Mouse (Mus musculus): ENCODE measurements around the gene Cep152. TPM values are rescaled to one million over a fixed set of nuclear protein-coding genes. Genes with fewer than 3 reads are reported as not detected.

The Cep152 gene
- polyA plus RNA-seq, 1 experiment from 2014 or later: 4.0 TPM

DNA sequence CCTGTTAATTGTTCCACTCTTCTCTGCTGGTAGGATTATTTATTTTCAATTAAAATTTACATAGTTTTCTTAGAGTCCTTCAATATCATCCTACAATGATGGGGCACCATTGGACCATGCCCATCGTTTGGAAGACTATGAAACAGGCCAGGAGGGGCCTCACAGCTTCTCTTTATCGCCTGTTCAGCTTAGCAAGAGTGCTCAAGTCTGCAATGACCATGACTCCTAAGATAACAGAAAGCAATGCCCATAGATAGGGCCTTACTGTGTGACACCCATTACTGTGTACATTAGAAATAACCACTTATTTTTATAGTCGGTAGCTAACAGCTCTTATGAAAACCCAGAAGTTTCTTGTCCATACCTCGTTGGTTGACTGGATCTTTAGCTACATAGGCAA, 41.0 kb upstream of the Cep152 start:
- H3K27ac ChIP-seq (replicated peaks in 1 of 2; ENCODE audit: control insufficient read depth in 1 of 2, insufficient read depth in 1 of 2, low read depth in 2 of 2, low read length in 2 of 2): no peak overlapping the region
- H3K9ac ChIP-seq (ENCODE audit: low read length): no peak overlapping the region
- H3K4me3 ChIP-seq (ENCODE audit: control insufficient read depth in 1 of 2, insufficient read depth in 1 of 2, low read depth in 1 of 2, low read length in 2 of 2): no peak overlapping the region
- ATAC-seq (ENCODE audit: insufficient number of reproducible peaks, insufficient read depth, low FRiP score, low read depth): no peak
- 82% methylated on average over 4 of the region's 4 CpGs for WGBS
- H3K36me3 ChIP-seq (ENCODE audit: control insufficient read depth, insufficient read depth, low read length): no peaks in the 10 kb centered on the region
- no peaks in the 10 kb centered on the region for H3K27me3 ChIP-seq (ENCODE audit: control insufficient read depth, insufficient read depth, low read length)
- H3K9me3 ChIP-seq (ENCODE audit: control insufficient read depth, low read length): no peaks in the 10 kb centered on the region
- no peak overlapping the region for H3K4me2 ChIP-seq (ENCODE audit: low read length)
- peaks cover 1 to 6% of the 10 kb centered on the region in 2 experiments; a peak in 3 of 4 replicates for H3K4me1 ChIP-seq (ENCODE audit: control insufficient read depth in 2 of 2, insufficient read depth in 2 of 2, low read length in 2 of 2)

DNA sequence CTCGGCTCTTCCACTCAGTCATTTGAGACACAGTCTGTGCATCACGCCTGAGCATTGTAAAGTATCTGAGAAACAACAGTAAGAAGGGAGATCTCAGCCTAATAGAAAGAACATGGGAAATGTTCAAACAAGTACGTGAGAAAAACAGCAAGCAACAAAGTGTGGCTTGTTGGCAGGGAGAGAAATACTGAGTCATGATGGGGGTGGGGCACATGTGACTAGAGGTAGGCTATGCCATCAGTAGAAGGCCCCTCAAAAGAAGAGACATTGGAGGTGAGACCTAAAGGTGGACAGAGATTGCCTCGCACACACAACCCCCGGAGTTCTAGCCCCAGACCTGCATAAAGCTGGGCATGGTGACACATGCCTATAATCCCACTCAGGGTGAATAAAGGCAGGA, 40.3 kb upstream of the Cep152 start:
- no peak overlapping the region for H3K27ac ChIP-seq (replicated peaks in 1 of 2; ENCODE audit: control insufficient read depth in 1 of 2, insufficient read depth in 1 of 2, low read depth in 2 of 2, low read length in 2 of 2)
- H3K9ac ChIP-seq (ENCODE audit: low read length): no peak overlapping the region
- peaks cover 4 to 6% of the 10 kb centered on the region in 2 experiments; a peak in 3 of 4 replicates for H3K4me1 ChIP-seq (ENCODE audit: control insufficient read depth in 2 of 2, insufficient read depth in 2 of 2, low read length in 2 of 2)
- 87% methylated on average over 5 of the region's 5 CpGs for WGBS
- H3K9me3 ChIP-seq (ENCODE audit: control insufficient read depth, low read length): no peaks in the 10 kb centered on the region
- H3K4me3 ChIP-seq (ENCODE audit: control insufficient read depth in 1 of 2, insufficient read depth in 1 of 2, low read depth in 1 of 2, low read length in 2 of 2): no peak overlapping the region
- ATAC-seq (ENCODE audit: insufficient number of reproducible peaks, insufficient read depth, low FRiP score, low read depth): no peak
- no peaks in the 10 kb centered on the region for H3K36me3 ChIP-seq (ENCODE audit: control insufficient read depth, insufficient read depth, low read length)
- H3K27me3 ChIP-seq (ENCODE audit: control insufficient read depth, insufficient read depth, low read length): no peaks in the 10 kb centered on the region
- H3K4me2 ChIP-seq (ENCODE audit: low read length): no peak overlapping the region

DNA sequence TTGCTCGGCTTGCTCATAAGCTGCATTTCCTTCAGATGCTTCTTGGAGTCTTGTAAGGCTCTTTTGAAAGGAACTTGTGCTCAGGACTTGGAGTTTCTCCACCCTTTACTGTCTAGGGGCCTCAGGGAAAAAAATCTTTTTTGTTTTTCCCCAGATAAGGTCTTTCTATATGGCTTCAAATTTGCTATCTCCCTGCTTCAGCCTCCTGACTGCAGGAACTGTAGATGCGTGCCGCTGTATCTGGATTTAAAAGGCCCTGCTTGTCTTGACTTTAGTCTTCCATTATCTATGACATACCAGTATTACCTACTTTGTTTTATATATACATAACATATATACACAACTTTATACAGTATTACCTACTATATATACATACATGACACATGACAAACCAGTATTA, 37.6 kb upstream of the Cep152 start:
- Histone ChIP-seq H3K27ac (replicated peaks in 1 of 2; ENCODE audit: control insufficient read depth in 1 of 2, insufficient read depth in 1 of 2, low read depth in 2 of 2, low read length in 2 of 2) (no peak overlapping the region), H3K4me2 (ENCODE audit: low read length) (no peak overlapping the region), H3K4me3 (ENCODE audit: control insufficient read depth in 1 of 2, insufficient read depth in 1 of 2, low read depth in 1 of 2, low read length in 2 of 2) (no peak overlapping the region), H3K9me3 (ENCODE audit: control insufficient read depth, low read length) (no peaks in the 10 kb centered on the region), H3K9ac (ENCODE audit: low read length) (no peak overlapping the region), H3K4me1 (ENCODE audit: control insufficient read depth in 2 of 2, insufficient read depth in 2 of 2, low read length in 2 of 2) (peaks cover 4 to 6% of the 10 kb centered on the region in 2 experiments; a peak in 3 of 4 replicates), H3K36me3 (ENCODE audit: control insufficient read depth, insufficient read depth, low read length) (no peaks in the 10 kb centered on the region), H3K27me3 (ENCODE audit: control insufficient read depth, insufficient read depth, low read length) (no peaks in the 10 kb centered on the region)
- 75% methylated on average over 3 of the region's 3 CpGs for WGBS
- ATAC-seq (ENCODE audit: insufficient number of reproducible peaks, insufficient read depth, low FRiP score, low read depth): no peak

DNA sequence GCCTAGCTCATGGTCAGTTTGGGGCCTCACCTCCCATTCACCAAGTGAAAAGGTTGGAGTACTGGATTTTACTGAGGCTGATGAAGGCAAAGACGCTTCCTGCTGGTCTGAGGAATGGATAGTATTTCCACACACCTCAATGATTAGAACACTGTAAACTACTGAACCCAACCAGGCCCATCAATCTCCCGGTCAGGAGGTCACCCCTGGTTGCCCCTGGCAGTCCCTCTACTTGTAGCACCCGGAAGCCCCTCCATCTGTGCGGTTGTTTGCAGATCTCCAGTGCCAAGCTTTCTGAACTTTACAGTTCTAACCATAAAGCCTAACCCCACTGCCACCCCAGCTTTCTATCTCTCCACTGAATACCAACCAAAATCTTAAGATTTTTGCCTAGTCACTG, 36.2 kb upstream of the Cep152 start:
- Histone ChIP-seq H3K9ac (ENCODE audit: low read length) (peak overlapping the region; percentile 62; the same call in 1 of the 2 replicates), H3K9me3 (ENCODE audit: control insufficient read depth, low read length) (no peaks in the 10 kb centered on the region), H3K27me3 (ENCODE audit: control insufficient read depth, insufficient read depth, low read length) (no peaks in the 10 kb centered on the region), H3K36me3 (ENCODE audit: control insufficient read depth, insufficient read depth, low read length) (no peaks in the 10 kb centered on the region), H3K27ac (replicated peaks in 1 of 2; ENCODE audit: control insufficient read depth in 1 of 2, insufficient read depth in 1 of 2, low read depth in 2 of 2, low read length in 2 of 2) (no peak overlapping the region), H3K4me3 (ENCODE audit: control insufficient read depth in 1 of 2, insufficient read depth in 1 of 2, low read depth in 1 of 2, low read length in 2 of 2) (peak overlapping the region; percentile 33 to 36; a peak in 2 of 4 replicates), H3K4me1 (ENCODE audit: control insufficient read depth in 2 of 2, insufficient read depth in 2 of 2, low read length in 2 of 2) (peaks cover 0 to 4% of the 10 kb centered on the region in 2 experiments; a peak in 1 of 4 replicates), H3K4me2 (ENCODE audit: low read length) (peak overlapping the region; percentile 71)
- no peak for ATAC-seq (ENCODE audit: insufficient number of reproducible peaks, insufficient read depth, low FRiP score, low read depth)
- WGBS: 72% methylated on average over 4 of the region's 4 CpGs

DNA sequence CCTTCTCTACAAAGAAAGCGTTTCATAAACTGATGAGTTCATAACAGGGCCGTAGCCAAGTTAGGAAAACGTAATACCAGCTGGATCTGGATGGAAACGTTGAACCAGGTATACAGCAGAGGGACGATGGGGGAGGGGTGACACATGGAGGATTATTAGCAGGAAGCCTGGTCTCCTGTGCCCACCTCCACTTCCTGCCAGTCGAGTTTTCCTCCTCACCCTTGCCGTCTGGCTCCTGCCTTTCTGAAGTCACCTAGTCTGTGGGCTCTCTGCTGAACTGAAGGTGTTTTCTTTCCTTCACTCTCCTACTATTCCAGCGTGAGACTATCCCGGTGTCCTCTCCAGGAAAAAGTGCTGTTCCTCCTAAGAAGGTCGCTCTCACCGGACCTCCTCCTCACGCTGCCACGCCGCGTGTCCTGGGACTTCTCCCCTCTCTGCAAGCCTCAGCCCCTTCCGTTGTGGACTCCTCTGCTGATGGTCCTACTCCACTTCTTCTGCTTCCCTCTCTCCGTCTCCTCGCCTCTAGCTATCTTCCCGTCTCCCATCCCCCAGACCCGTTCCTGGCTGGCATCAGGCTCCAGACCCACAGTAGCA, 35.7 kb upstream of the Cep152 start:
- Histone ChIP-seq H3K4me1 (ENCODE audit: control insufficient read depth in 2 of 2, insufficient read depth in 2 of 2, low read length in 2 of 2) (peaks cover 0 to 4% of the 10 kb centered on the region in 2 experiments; a peak in 1 of 4 replicates), H3K9ac (ENCODE audit: low read length) (peak overlapping the region; percentile 62), H3K27ac (replicated peaks in 1 of 2; ENCODE audit: control insufficient read depth in 1 of 2, insufficient read depth in 1 of 2, low read depth in 2 of 2, low read length in 2 of 2) (no peak overlapping the region), H3K4me2 (ENCODE audit: low read length) (peak overlapping the region; percentile 71), H3K27me3 (ENCODE audit: control insufficient read depth, insufficient read depth, low read length) (no peaks in the 10 kb centered on the region), H3K9me3 (ENCODE audit: control insufficient read depth, low read length) (no peaks in the 10 kb centered on the region), H3K4me3 (ENCODE audit: control insufficient read depth in 1 of 2, insufficient read depth in 1 of 2, low read depth in 1 of 2, low read length in 2 of 2) (peak overlapping the region; percentile 33 to 36), H3K36me3 (ENCODE audit: control insufficient read depth, insufficient read depth, low read length) (no peaks in the 10 kb centered on the region)
- ATAC-seq (ENCODE audit: insufficient number of reproducible peaks, insufficient read depth, low FRiP score, low read depth): 0 out of 2 replicates have a peak, but pooled peaks have one; percentile 59
- WGBS: 28% methylated on average over 20 of the region's 20 CpGs

DNA sequence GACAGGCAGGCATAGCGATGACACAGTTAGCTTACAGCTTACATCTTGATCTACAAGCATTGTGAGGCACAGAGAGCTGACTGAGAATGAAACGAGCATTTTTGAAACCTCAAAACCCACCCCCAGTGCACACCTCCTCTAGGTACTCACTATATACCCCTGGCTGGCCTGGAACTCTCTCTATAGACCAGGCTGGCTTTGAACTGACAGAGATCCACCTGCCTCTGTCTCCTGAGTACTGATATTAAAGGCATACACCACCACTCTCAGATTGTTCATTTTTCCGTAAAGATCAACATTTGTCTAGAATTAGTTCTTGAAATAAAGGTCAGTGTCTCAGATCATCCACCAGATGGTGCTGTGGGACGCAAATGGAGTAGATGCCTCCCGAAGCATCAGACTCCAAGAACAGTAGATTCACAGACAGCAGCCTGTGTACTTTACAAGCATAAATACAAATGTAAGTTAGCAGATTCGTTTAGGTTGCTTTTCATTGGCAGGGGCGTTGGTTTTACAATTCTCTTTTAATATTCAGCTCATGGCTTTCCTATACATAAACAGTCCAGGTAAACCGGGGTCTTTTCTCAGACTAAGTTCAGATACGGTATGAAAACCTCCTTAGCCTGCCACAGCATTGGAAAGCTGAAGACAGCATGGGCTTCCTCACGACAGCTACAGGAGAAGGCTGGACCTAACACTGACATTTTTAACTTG, 35.1 kb upstream of the Cep152 start:
- H3K36me3 ChIP-seq (ENCODE audit: control insufficient read depth, insufficient read depth, low read length): no peaks in the 10 kb centered on the region
- 13% methylated on average over 10 of the region's 10 CpGs for WGBS

DNA sequence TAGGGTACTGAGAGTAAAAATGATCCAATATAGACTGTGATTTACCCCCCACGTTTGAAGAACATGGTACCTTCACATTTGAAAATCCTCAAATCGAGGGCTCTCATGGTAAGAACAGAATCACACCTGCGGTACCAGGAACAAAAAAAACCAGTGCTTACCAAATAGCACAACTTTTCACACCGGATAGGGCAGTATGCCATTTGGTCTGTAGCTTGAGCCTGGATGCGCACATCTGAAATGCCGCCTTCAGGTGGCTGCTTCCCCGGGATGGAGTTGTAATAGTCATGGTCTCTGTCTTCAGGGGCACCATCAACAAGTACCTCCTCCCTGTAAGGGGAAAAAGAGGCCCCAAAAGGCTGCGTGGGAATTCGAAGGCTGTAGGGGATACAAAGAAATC, 30.5 kb upstream of the Cep152 start:
- Histone ChIP-seq H3K27me3 (ENCODE audit: control insufficient read depth, insufficient read depth, low read length) (no peaks in the 10 kb centered on the region), H3K9me3 (ENCODE audit: control insufficient read depth, low read length) (no peaks in the 10 kb centered on the region), H3K4me1 (ENCODE audit: control insufficient read depth in 2 of 2, insufficient read depth in 2 of 2, low read length in 2 of 2) (no peaks in the 10 kb centered on the region), H3K36me3 (ENCODE audit: control insufficient read depth, insufficient read depth, low read length) (no peaks in the 10 kb centered on the region), H3K4me3 (ENCODE audit: control insufficient read depth in 1 of 2, insufficient read depth in 1 of 2, low read depth in 1 of 2, low read length in 2 of 2) (no peak overlapping the region), H3K27ac (replicated peaks in 1 of 2; ENCODE audit: control insufficient read depth in 1 of 2, insufficient read depth in 1 of 2, low read depth in 2 of 2, low read length in 2 of 2) (no peak overlapping the region), H3K4me2 (ENCODE audit: low read length) (no peak overlapping the region), H3K9ac (ENCODE audit: low read length) (no peak overlapping the region)
- WGBS: 85% methylated on average over 9 of the region's 9 CpGs
- no peak for ATAC-seq (ENCODE audit: insufficient number of reproducible peaks, insufficient read depth, low FRiP score, low read depth)

More for the DNA sequence above, 35.1 kb upstream of the Cep152 start:
- no peak overlapping the region for H3K27ac ChIP-seq (replicated peaks in 1 of 2; ENCODE audit: control insufficient read depth in 1 of 2, insufficient read depth in 1 of 2, low read depth in 2 of 2, low read length in 2 of 2)
- no peaks in the 10 kb centered on the region for H3K9me3 ChIP-seq (ENCODE audit: control insufficient read depth, low read length)
- H3K27me3 ChIP-seq (ENCODE audit: control insufficient read depth, insufficient read depth, low read length): no peaks in the 10 kb centered on the region
- peak overlapping the region; percentile 33 to 36 for H3K4me3 ChIP-seq (ENCODE audit: control insufficient read depth in 1 of 2, insufficient read depth in 1 of 2, low read depth in 1 of 2, low read length in 2 of 2)
- ATAC-seq (ENCODE audit: insufficient number of reproducible peaks, insufficient read depth, low FRiP score, low read depth): no peak
- H3K4me2 ChIP-seq (ENCODE audit: low read length): peak overlapping the region; percentile 71
- H3K9ac ChIP-seq (ENCODE audit: low read length): peak overlapping the region; percentile 62
- peaks cover 0 to 4% of the 10 kb centered on the region in 2 experiments; a peak in 1 of 4 replicates for H3K4me1 ChIP-seq (ENCODE audit: control insufficient read depth in 2 of 2, insufficient read depth in 2 of 2, low read length in 2 of 2)

All from heart, embryonic 14.5 days (tissue).